Mouse (Mus musculus): Measurements from ENCODE around the gene Gm17482. TPM values are rescaled to one million over a fixed set of nuclear protein-coding genes. Genes with fewer than 3 reads are reported as not detected.

Gene Gm17482
- polyA plus RNA-seq (2016; fragmentation: Nextera tagmentation; extraction: Ambion mirVana) = not detected in 2 replicates

DNA sequence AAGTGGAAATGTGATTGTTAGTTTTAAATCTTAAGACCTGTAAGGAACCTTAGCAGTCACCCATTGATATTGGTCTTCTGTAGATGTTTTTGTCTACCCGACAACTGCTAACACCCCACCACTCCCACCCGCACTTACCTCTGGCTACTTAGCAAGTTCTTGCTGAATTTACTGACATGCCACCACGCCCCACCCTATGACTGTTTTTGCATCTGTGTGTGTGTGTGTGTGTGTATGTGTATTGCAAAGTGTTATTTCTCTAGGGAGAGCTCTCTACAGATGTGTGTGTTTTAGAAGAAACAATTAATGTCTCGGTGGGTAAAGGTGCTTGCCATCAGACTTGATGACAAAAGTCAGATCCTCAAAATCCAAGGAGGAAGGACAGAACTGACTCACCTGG lies at the start of gene Gm17482:
Gene Gm17482 (plus strand): TSS at position 301 of the 400 bp plus-strand sequence.
- Histone ChIP-seq H3K9ac (no peak within 1 kb of the TSS), H3K4me2 (replicated peaks) (no peak within 1 kb of the TSS), H3K4me3 (no peak within 1 kb of the TSS), H3K9me3 (no peaks in the 10 kb centered on the region), H3K36me3 (no peaks in the 10 kb centered on the region), H3K4me1 (no peaks in the 10 kb centered on the region), H3K27ac (no peak within 1 kb of the TSS), H3K27me3 (replicated peaks) (no peaks in the 10 kb centered on the region)
- 82% methylated on average over 4 of the region's 4 CpGs for WGBS
- ATAC-seq (ENCODE audit: low FRiP score, low read depth) = no peak

DNA sequence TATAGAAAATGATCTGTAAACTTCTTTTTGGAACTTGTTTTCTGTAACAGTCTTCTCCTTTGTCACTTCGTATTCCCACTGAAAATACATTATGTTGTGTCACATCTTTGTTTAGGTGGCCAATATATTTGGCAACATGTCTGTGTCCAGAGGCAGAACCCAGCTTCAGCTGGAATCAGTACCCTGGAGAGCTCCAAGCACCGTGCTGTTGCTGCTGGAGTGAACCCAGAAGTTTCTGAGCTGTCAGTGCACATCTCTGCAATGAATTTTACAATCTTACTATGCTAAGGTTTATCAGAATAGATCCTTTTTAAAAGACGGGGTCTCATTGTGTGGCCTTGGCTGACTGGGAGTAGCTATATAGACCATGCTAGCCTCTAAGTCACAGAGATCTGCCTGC lies 48.3 kb upstream of the Gm17482 start:
- 38% methylated on average over 3 of the region's 3 CpGs for whole genome bisulfite sequencing
- Histone ChIP-seq H3K4me3 (no peak overlapping the region), H3K27ac (no peak overlapping the region), H3K4me2 (replicated peaks) (no peak overlapping the region), H3K27me3 (replicated peaks) (no peaks in the 10 kb centered on the region), H3K4me1 (no peaks in the 10 kb centered on the region), H3K36me3 (no peaks in the 10 kb centered on the region), H3K9me3 (no peaks in the 10 kb centered on the region), H3K9ac (no peak overlapping the region)
- no peak for ATAC-seq (ENCODE audit: low FRiP score, low read depth)

DNA sequence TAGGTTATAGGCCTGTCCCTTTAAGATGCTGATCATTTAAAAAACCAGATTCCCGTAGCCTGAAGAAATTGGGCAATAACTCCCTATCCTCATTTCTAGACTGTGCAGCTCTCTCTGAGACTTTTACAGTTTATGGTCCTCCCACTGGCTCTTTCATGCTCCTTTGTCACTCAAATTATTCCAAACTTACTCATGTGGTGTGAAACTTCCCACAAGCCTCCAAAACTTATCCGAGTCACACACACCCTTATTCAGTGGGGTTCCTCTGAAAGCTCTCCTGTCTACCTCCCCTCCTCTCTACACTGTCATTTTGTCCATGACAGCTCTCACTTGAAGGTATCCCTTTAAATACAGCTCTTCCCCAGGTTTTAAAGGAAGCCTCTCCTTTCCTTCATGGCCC lies 46.0 kb upstream of the Gm17482 start:
- Histone ChIP-seq H3K9ac (no peak overlapping the region), H3K4me1 (no peaks in the 10 kb centered on the region), H3K4me2 (replicated peaks) (no peak overlapping the region), H3K4me3 (no peak overlapping the region), H3K36me3 (no peaks in the 10 kb centered on the region), H3K27me3 (replicated peaks) (no peaks in the 10 kb centered on the region), H3K9me3 (no peaks in the 10 kb centered on the region), H3K27ac (no peak overlapping the region)
- ATAC-seq (ENCODE audit: low FRiP score, low read depth) = no peak
- WGBS = 76% methylated on average over 2 of the region's 2 CpGs

DNA sequence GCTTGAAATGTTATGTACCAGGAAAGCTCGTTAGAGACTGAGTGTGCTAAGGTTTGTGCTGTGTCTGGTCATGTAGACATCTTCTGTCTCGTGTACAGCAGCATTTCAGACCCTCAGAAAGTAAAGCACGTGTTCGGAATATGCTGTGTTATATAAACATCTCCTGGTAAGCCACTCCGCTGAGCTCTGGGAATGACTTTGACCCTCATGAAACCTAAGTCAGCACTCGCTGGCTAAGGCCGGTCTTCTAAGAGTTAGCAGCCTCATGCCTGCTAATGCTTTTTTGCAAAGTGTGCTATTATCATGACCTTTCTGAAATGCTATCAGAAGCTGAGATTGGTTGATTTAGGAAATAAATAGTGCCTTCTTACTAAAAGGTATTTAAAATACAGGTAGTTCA lies 36.0 kb upstream of the Gm17482 start:
- Histone ChIP-seq H3K27me3 (replicated peaks) (no peaks in the 10 kb centered on the region), H3K4me2 (replicated peaks) (no peak overlapping the region), H3K9ac (no peak overlapping the region), H3K9me3 (no peaks in the 10 kb centered on the region), H3K27ac (no peak overlapping the region), H3K36me3 (no peaks in the 10 kb centered on the region), H3K4me3 (no peak overlapping the region), H3K4me1 (no peaks in the 10 kb centered on the region)
- ATAC-seq (ENCODE audit: low FRiP score, low read depth) = no peak
- WGBS = 82% methylated on average over 7 of the region's 7 CpGs

DNA sequence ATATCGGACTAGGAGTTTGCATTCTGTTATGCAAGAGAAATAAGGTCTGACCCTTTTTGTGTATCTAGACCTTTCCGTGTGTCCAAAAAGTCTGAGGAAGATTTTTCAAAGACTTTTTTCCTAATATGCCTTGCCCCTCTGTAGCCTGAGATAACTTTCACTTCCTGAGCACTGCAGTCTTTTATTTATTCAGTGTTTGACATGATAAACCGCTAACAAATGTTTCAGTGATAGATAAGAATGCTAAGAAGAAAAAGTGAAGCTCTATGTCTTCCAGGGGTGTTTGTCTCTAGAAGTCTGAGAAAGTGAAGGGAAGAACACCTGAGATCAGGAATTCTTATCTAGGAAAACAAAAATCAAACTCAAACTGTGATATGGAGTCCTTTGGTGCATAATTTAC lies 26.4 kb upstream of the Gm17482 start:
- H3K4me3 ChIP-seq = no peak overlapping the region
- H3K27me3 ChIP-seq (replicated peaks) = no peaks in the 10 kb centered on the region
- H3K9ac ChIP-seq = no peak overlapping the region
- no peak overlapping the region for H3K27ac ChIP-seq
- H3K36me3 ChIP-seq = no peaks in the 10 kb centered on the region
- WGBS = 88% methylated on average over 3 of the region's 3 CpGs
- H3K9me3 ChIP-seq = no peaks in the 10 kb centered on the region
- H3K4me1 ChIP-seq = no peaks in the 10 kb centered on the region
- ATAC-seq (ENCODE audit: low FRiP score, low read depth) = no peak
- H3K4me2 ChIP-seq (replicated peaks) = no peak overlapping the region

DNA sequence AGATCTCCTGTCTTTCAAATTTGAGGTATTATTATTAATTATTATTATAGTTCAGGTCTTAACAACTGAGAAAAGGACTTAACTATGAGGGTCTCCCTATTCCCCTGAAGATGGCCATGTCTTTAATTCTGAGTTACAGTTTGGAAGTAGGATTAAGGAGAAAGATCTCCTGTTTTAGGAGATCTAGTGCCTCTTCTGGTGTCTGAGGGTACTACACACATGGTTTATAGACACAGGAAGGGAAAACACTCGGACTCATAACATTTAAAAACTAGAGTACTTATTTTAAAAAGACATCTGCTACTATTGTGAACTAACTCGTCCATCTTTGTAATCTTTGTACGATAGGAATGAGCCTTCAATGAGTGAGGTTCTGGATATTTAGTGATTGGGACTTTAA lies 24.1 kb upstream of the Gm17482 start:
- no peak overlapping the region for H3K4me3 ChIP-seq
- no peak for ATAC-seq (ENCODE audit: low FRiP score, low read depth)
- no peak overlapping the region for H3K9ac ChIP-seq
- 80% methylated on average over 3 of the region's 3 CpGs for WGBS
- no peaks in the 10 kb centered on the region for H3K4me1 ChIP-seq
- no peak overlapping the region for H3K27ac ChIP-seq
- no peaks in the 10 kb centered on the region for H3K27me3 ChIP-seq (replicated peaks)
- H3K36me3 ChIP-seq = no peaks in the 10 kb centered on the region
- no peak overlapping the region for H3K4me2 ChIP-seq (replicated peaks)
- H3K9me3 ChIP-seq = no peaks in the 10 kb centered on the region

DNA sequence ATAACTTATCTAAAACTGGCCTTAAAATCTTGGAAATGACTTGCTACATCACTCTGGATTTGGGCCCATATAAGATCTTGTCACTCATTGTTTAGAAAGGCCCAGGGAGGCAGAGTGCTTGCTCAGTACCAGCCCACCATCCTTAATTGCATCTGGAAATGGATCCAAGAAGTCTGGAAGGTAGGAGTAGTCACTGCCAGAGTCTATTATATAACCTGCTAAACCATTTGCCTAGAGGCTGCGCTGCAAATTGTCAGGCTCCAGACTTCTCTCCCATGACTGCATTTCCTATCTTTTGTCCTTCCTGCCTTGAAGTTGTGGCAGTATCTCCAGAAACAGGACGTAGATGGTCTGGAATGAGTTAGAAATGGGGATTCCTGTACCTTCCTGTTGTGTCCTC lies 17.0 kb upstream of the Gm17482 start:
- H3K36me3 ChIP-seq = no peaks in the 10 kb centered on the region
- H3K27ac ChIP-seq = no peak overlapping the region
- peaks cover 5% of the 10 kb centered on the region; the same call in 1 of the 2 replicates for H3K4me1 ChIP-seq
- H3K9ac ChIP-seq = no peak overlapping the region
- no peak overlapping the region for H3K4me2 ChIP-seq (replicated peaks)
- H3K9me3 ChIP-seq = no peaks in the 10 kb centered on the region
- 80% methylated on average over 2 of the region's 2 CpGs for WGBS
- no peak overlapping the region for H3K4me3 ChIP-seq
- H3K27me3 ChIP-seq (replicated peaks) = no peaks in the 10 kb centered on the region
- no peak for ATAC-seq (ENCODE audit: low FRiP score, low read depth)

DNA sequence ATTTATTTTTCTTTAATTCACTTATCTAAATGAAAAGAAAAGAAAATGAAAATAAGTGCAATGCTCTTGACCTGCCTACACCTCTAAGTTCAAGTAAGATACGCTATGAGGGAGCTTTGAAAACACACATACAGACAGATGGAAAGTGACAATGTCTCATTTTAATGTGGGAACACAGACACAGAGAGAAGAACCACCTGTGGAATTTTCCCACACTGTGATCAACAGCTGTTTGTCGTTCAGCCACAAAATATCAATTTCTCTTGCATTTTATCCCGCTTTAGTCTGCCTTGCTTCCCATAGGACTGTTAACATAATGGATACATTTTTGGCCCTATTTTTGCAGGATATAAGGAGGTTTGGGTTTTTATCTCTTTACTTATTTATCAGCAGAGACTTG lies 16.3 kb upstream of the Gm17482 start:
- H3K9me3 ChIP-seq = no peaks in the 10 kb centered on the region
- no peak for ATAC-seq (ENCODE audit: low FRiP score, low read depth)
- peaks cover 5% of the 10 kb centered on the region; the same call in 1 of the 2 replicates for H3K4me1 ChIP-seq
- no peaks in the 10 kb centered on the region for H3K36me3 ChIP-seq
- no peak overlapping the region for H3K4me2 ChIP-seq (replicated peaks)
- no peak overlapping the region for H3K9ac ChIP-seq
- no peak overlapping the region for H3K4me3 ChIP-seq
- WGBS = 93% methylated on average over 3 of the region's 3 CpGs
- H3K27me3 ChIP-seq (replicated peaks) = no peaks in the 10 kb centered on the region
- no peak overlapping the region for H3K27ac ChIP-seq

DNA sequence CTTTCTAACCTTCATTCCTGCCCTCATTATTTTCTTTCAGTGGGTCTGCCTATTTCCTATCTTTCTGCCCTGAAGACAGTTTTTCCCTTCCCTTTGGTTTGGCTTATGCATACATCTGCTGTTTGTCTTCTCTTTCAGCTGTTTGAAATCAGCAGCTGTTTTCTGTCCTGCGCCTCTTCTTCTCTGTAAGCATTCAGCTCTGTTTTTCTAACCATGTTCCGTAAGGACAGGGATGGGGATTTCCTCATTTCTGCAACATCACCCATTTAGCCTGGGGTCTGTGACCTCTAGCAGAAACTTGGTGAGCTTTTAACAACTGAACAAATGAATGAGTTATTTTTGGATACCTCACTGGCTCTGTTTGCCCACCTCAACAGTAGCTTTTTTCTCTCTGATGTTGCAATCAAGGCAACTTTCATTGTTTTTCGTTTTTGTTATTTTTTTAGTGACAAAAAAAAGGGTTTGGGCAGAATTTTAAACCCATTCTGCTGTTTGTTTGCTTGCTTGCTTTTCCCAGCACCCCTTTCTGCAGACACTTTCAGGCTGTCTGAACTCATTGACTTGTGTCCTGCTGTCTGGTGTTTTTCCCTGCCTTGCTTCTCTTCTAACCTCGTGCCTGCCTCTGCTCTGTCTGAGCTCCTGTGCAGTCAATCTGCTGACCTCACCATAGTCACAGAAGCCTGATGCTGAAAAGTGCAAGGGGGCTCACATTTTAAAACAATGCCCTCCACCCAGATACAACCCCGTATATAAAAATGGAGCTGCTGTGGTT lies 14.8 kb upstream of the Gm17482 start:
- Histone ChIP-seq H3K36me3 (no peaks in the 10 kb centered on the region), H3K9ac (no peak overlapping the region), H3K27me3 (replicated peaks) (no peaks in the 10 kb centered on the region), H3K4me1 (peaks cover 5% of the 10 kb centered on the region; the same call in 1 of the 2 replicates), H3K9me3 (no peaks in the 10 kb centered on the region), H3K4me3 (no peak overlapping the region), H3K27ac (no peak overlapping the region), H3K4me2 (replicated peaks) (no peak overlapping the region)
- no peak for ATAC-seq (ENCODE audit: low FRiP score, low read depth)
- WGBS = 60% methylated on average over 5 of the region's 5 CpGs

DNA sequence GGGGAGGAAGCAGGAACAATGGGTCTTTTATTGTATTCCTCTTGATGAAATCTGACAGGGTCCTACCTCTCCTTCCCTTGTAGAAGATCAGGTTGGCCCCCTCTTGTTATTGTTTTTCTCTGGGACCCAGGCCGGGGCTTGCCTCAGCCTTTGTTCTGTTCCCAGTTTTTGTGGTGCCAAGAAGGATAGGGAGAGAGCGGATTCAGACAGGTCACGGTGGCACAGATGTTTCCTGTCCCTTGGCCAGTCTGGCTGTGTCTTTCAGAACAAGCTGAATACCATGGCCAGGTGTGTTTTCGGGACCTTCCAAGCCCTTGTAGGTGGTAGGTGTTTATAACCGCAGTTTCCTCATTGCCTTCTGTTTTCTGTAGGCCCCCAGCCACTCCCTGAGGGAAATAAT lies 14.0 kb upstream of the Gm17482 start:
- no peak overlapping the region for H3K4me2 ChIP-seq (replicated peaks)
- WGBS = 46% methylated on average over 5 of the region's 5 CpGs
- H3K27ac ChIP-seq = no peak overlapping the region
- H3K9me3 ChIP-seq = no peaks in the 10 kb centered on the region
- no peak overlapping the region for H3K9ac ChIP-seq
- no peaks in the 10 kb centered on the region for H3K27me3 ChIP-seq (replicated peaks)
- peaks cover 5% of the 10 kb centered on the region; the same call in 1 of the 2 replicates for H3K4me1 ChIP-seq
- no peaks in the 10 kb centered on the region for H3K36me3 ChIP-seq
- no peak for ATAC-seq (ENCODE audit: low FRiP score, low read depth)
- no peak overlapping the region for H3K4me3 ChIP-seq

DNA sequence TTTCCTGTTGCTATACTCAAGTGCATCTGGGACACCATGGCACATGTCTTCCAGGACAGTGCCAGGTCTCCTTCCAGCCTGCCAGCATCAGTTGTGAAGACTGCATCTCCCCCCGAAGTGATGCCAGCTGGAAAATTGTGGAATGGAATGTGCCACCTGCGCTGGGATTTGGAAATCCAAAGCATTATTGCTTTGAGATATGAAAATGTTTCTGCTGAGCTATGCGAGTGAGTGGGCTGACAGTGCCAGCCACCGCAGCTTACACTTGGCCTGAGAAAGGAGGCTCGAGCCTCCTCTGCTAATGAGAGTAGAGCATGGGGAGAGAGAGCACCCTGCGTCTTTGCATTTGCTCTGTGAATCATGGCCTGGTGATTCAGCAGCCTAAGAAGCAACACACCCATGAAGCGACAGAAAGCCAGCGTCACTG lies 5.9 kb upstream of the Gm17482 start:
- Histone ChIP-seq H3K4me2 (replicated peaks) (no peak overlapping the region), H3K9me3 (no peaks in the 10 kb centered on the region), H3K27me3 (replicated peaks) (no peaks in the 10 kb centered on the region), H3K36me3 (no peaks in the 10 kb centered on the region), H3K4me3 (no peak overlapping the region), H3K4me1 (no peaks in the 10 kb centered on the region), H3K27ac (no peak overlapping the region), H3K9ac (no peak overlapping the region)
- no peak for ATAC-seq (ENCODE audit: low FRiP score, low read depth)
- 80% methylated on average over 8 of the region's 8 CpGs for WGBS

DNA sequence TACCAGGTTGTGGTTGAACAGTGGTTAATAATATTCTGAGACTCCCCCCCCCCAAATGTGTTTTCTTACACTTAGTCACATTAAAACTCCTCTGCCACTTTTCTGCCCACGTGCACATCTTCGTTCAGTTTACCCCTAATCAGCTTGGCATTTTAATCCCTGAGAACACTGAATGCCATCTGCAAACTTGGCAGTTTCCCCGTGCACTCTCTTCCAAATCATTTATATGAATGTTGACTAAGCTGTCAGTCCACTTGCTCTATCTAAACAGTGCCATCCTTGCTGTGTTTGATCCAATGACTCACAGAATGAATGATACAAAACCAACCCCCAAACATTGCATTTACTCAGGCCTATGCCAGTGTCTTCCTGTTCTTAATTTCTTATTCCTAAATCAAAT lies 1.6 kb upstream of the Gm17482 start:
- no peak for ATAC-seq (ENCODE audit: low FRiP score, low read depth)
- Histone ChIP-seq H3K4me1 (no peaks in the 10 kb centered on the region), H3K27me3 (replicated peaks) (no peaks in the 10 kb centered on the region), H3K27ac (no peak overlapping the region), H3K4me2 (replicated peaks) (no peak overlapping the region), H3K36me3 (no peaks in the 10 kb centered on the region), H3K9me3 (no peaks in the 10 kb centered on the region), H3K9ac (no peak overlapping the region), H3K4me3 (no peak overlapping the region)
- 78% methylated on average over 3 of the region's 3 CpGs for WGBS

DNA sequence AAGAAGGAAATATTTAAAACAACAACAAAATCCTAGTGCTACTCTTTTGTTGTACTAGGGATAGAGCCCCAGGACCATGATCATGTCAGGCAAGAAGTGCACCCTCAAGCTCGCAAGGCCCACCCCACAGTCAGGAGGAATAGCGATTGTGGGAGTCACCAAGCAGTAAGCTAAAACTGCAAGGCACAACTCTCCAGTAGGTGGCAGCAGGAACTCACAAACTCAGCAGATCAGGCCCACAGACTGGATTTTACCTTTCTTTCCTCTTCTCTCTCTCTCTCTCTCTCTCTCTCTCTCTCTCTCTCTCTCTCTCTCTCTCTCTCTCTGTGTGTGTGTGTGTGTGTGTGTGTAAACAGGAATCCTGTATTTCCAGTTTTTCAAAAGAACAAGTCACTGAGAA lies 386 bp downstream of the Gm17482 start:
- no peaks in the 10 kb centered on the region for H3K4me1 ChIP-seq
- H3K4me2 ChIP-seq (replicated peaks) = no peak overlapping the region
- peak; percentile 41; the same call in 1 of the 2 replicates for ATAC-seq (ENCODE audit: low FRiP score, low read depth)
- no peak overlapping the region for H3K4me3 ChIP-seq
- no peak overlapping the region for H3K9ac ChIP-seq
- no peaks in the 10 kb centered on the region for H3K36me3 ChIP-seq
- H3K27me3 ChIP-seq (replicated peaks) = no peaks in the 10 kb centered on the region
- WGBS = 7% methylated on average over 2 of the region's 2 CpGs
- H3K9me3 ChIP-seq = no peaks in the 10 kb centered on the region
- no peak overlapping the region for H3K27ac ChIP-seq
